Mouse (Mus musculus) liver, postnatal 0 days (tissue): ENCODE results near the gene Klf7.

Experiments used
- CTCF ChIP-seq: sonication (generic); IDR thresholded peaks from 2 replicates; pipeline ENCODE4 v1.5.1; 2016; ENCODE audit warnings: antibody characterized with exemption, low read depth
- EP300 ChIP-seq: IDR thresholded peaks from 2 replicates; pipeline ENCODE4 v1.6.1; 2016; ENCODE audit warnings: antibody characterized with exemption, low read depth, mild to moderate bottlenecking

DNA sequence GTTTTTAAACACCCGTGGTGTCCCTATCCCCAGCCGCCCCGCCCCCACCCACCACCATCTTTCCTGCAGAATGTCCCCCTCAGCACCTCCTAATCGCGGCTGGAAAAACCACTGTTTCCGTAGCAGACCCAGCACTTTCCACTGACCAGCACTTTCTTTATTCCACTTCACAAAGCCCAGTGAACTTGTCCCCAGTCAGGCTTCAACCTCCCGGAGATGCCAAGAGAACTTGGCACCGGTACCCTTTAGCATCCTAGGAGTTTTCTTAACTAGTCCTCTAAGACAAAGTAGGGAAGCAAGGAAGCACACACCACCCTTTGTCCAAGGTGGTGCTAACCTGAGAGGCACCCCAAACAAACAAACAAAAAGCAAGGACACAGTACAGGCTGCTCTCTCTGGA, 2.2 kb downstream of the Klf7 start:
- TF ChIP-seq CTCF: no peak
- TF ChIP-seq EP300: no peak
